Mouse (Mus musculus): ENCODE measurements around the gene Arpc1b. TPM values are rescaled to one million over a fixed set of nuclear protein-coding genes. Genes with fewer than 3 reads are reported as not detected.
A peak's percentile ranks its signal among the peaks of the same experiment; 100 is the strongest.
"Not testable (repeated sequence)": the region's sequence is repeated elsewhere in the genome, so short reads cannot be mapped to it uniquely, and the experiment has no call there.

Gene Arpc1b
- total RNA-seq, 4 experiments from 2014 or later = 17.4 to 47.4 (median 23.9) TPM

- DNase-seq (ENCODE audit: low spot score in 2 of 2) = no peak
These were observed 825 bp downstream of the Arpc1b start for GRCm38 (mm10) chr5:145114606-145115473.

- no peak for DNase-seq (ENCODE audit: low spot score in 2 of 2)
These were observed 1.7 kb downstream of the Arpc1b start for GRCm38 (mm10) chr5:145115736-145116135.

- DNase-seq (ENCODE audit: low spot score in 2 of 2) = no peak
These were observed 2.3 kb downstream of the Arpc1b start for GRCm38 (mm10) chr5:145116316-145116715.

GRCm38 (mm10) chr5:145116916-145117315, 2.9 kb downstream of the Arpc1b start:
- no peak for DNase-seq (ENCODE audit: low spot score in 2 of 2)

GRCm38 (mm10) chr5:145118005-145118404, 4.0 kb downstream of the Arpc1b start:
- DNase-seq (ENCODE audit: low spot score in 2 of 2) = no peak

GRCm38 (mm10) chr5:145118461-145118860, 4.4 kb downstream of the Arpc1b start:
- no peak for DNase-seq (ENCODE audit: low spot score in 2 of 2)

GRCm38 (mm10) chr5:145119385-145119784, 5.4 kb downstream of the Arpc1b start:
- no peak for DNase-seq (ENCODE audit: low spot score in 2 of 2)

- no peak for DNase-seq (ENCODE audit: low spot score in 2 of 2)
These were observed 6.9 kb downstream of the Arpc1b start for GRCm38 (mm10) chr5:145120921-145121320.

GRCm38 (mm10) chr5:145123396-145123795, 9.4 kb downstream of the Arpc1b start:
- no peak for DNase-seq (ENCODE audit: low spot score in 2 of 2)

- DNase-seq (ENCODE audit: low spot score in 2 of 2) = no peak
These were observed 12.6 kb downstream of the Arpc1b start for GRCm38 (mm10) chr5:145126580-145126979.

GRCm38 (mm10) chr5:145129124-145129523, 15.1 kb downstream of the Arpc1b start:
- DNase-seq (ENCODE audit: low spot score in 2 of 2) = no peak

- peak in 1 of 2 experiments; percentile 64 for DNase-seq (ENCODE audit: low spot score in 2 of 2)
These were observed 15.8 kb downstream of the Arpc1b start for GRCm38 (mm10) chr5:145129773-145130172.

GRCm38 (mm10) chr5:145130191-145130590, 16.2 kb downstream of the Arpc1b start:
- peak; percentile 44 to 83 for DNase-seq (ENCODE audit: low spot score in 2 of 2)

- DNase-seq (ENCODE audit: low spot score in 2 of 2) = no peak
These were observed 17.0 kb downstream of the Arpc1b start for GRCm38 (mm10) chr5:145130995-145131394.

GRCm38 (mm10) chr5:145133275-145133674, 19.3 kb downstream of the Arpc1b start:
- DNase-seq (ENCODE audit: low spot score in 2 of 2) = not testable (repeated sequence)

GRCm38 (mm10) chr5:145138836-145139235, 24.8 kb downstream of the Arpc1b start:
- DNase-seq (ENCODE audit: low spot score in 2 of 2) = no peak

GRCm38 (mm10) chr5:145139571-145140519, 25.8 kb downstream of the Arpc1b start, which contains the start of the genes Pdap1 and Bud31:
Pdap1 (minus strand) TSS chr5:145140238.
Bud31 (plus strand) TSS chr5:145140362.
- DNase-seq (ENCODE audit: low spot score in 2 of 2) = peak; percentile 91 to 98

GRCm38 (mm10) chr5:145140611-145141010, 26.6 kb downstream of the Arpc1b start:
- no peak for DNase-seq (ENCODE audit: low spot score in 2 of 2)

- no peak for DNase-seq (ENCODE audit: low spot score in 2 of 2)
These were observed 33.7 kb downstream of the Arpc1b start for GRCm38 (mm10) chr5:145147748-145148147.

- no peak for DNase-seq (ENCODE audit: low spot score in 2 of 2)
These were observed 35.3 kb downstream of the Arpc1b start for GRCm38 (mm10) chr5:145149294-145149693.

- no peak for DNase-seq (ENCODE audit: low spot score in 2 of 2)
These were observed 38.7 kb downstream of the Arpc1b start for GRCm38 (mm10) chr5:145152690-145153089.

GRCm38 (mm10) chr5:145161361-145161760, 47.3 kb downstream of the Arpc1b start:
- no peak for DNase-seq (ENCODE audit: low spot score in 2 of 2)
